Mouse (Mus musculus) kidney, postnatal 0 days (tissue): ENCODE measurements around the gene Tmem198b. TPM values are rescaled to one million over a fixed set of nuclear protein-coding genes. Genes with fewer than 3 reads are reported as not detected.

Experiments
- ATAC-seq: fragments of 200-750 bp; cut with Nextera tagmentation; replicated peaks from 2 replicates; pipeline ENCODE4 v1.8.0; 2017; ENCODE audit warnings: low read depth, moderate number of reproducible peaks, moderate TSS enrichment, moderate library complexity; ENCODE audit not compliant: low FRiP score
- DNase-seq: peaks from one replicate; pipeline ENCODE4 v3.0.0-alpha.2; 2016; ENCODE audit warnings: low spot score
- H3K27ac ChIP-seq: fragments of 300-500 bp; sonication (generic); 2 replicates; pipeline ENCODE4 v1.5.1; 2014; ENCODE audit warnings: mild to moderate bottlenecking
- H3K27me3 ChIP-seq: fragments of 300-500 bp; sonication (generic); 2 replicates; pipeline ENCODE4 v1.6.1; 2014; ENCODE audit warnings: low read length, mixed read lengths; ENCODE audit not compliant: insufficient read depth
- H3K36me3 ChIP-seq: fragments of 300-500 bp; sonication (generic); 2 replicates; pipeline ENCODE4 v1.6.1; 2014; ENCODE audit warnings: low read length, mixed read lengths; ENCODE audit not compliant: insufficient read depth
- H3K4me1 ChIP-seq: fragments of 300-500 bp; sonication (generic); replicated peaks from 2 replicates; pipeline ENCODE4 v1.6.1; 2014; ENCODE audit warnings: antibody characterized with exemption, low read length, mixed read lengths; ENCODE audit not compliant: insufficient read depth
- H3K4me2 ChIP-seq: fragments of 300-500 bp; sonication (generic); 2 replicates; pipeline ENCODE4 v1.6.1; 2014; ENCODE audit warnings: mild to moderate bottlenecking, low read length, moderate library complexity, mixed read lengths
- H3K4me3 ChIP-seq: fragments of 300-500 bp; sonication (generic); replicated peaks from 2 replicates; pipeline ENCODE4 v1.5.1; 2014; ENCODE audit warnings: low read depth, low read length
- H3K9ac ChIP-seq: fragments of 300-500 bp; sonication (generic); 2 replicates; pipeline ENCODE4 v1.6.1; 2014; ENCODE audit warnings: low read depth, low read length
- H3K9me3 ChIP-seq: fragments of 300-500 bp; sonication (generic); replicated peaks from 2 replicates; pipeline ENCODE4 v1.6.1; 2016; ENCODE audit warnings: low read length, inconsistent platforms, mixed read lengths
- CTCF ChIP-seq: IDR thresholded peaks from 2 replicates; pipeline ENCODE4 v1.5.1; 2016; ENCODE audit warnings: antibody characterized with exemption, low read depth, mild to moderate bottlenecking, moderate library complexity
- WGBS: fragments of 180-500 bp; shearing (Covaris S2); extraction: QIAGEN DNeasy Blood & Tissue Kit; methylation state at CpG from one replicate; pipeline ENCODE4 v1.1.7; 2014; 5-methylcytosine and 5-hydroxymethylcytosine counted together
- polyA plus RNA-seq: library from polyadenylated mRNA; unstranded; fragments of >200 nt; fragmentation: Nextera tagmentation; extraction: Ambion mirVana; gene quantifications from 2 replicates; pipeline ENCODE4 v1.2.1, GENCODE M21; 2015

Gene Tmem198b
- polyA plus RNA-seq, 1 experiment from 2014 or later = 11.7 TPM

DNA sequence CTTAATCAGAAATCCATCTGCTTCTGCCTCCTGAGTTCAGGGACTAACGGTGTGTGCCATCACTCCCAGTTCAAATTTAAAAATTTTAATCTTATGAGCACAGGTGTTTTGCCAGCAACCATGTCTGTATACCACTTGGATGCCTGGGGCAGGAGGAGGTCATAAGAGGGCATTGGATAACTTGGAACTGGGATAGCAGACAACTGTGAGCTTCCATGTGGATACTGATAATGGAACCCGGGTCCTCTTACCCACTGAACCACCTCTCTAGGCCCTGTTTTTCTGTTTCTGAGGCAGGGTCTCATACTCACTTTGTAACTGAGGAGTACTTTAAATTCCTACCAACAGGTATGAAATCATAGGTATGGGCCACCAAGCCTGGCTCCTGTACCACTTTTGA, 25.7 kb downstream of the Tmem198b start:
- no peak for TF ChIP-seq CTCF
- Histone ChIP-seq H3K9ac (no peak overlapping the region), H3K9me3 (no peaks in the 10 kb centered on the region), H3K27me3 (no peaks in the 10 kb centered on the region), H3K36me3 (no peaks in the 10 kb centered on the region), H3K4me1 (peaks cover 3% of the 10 kb centered on the region; the same call in 1 of the 2 replicates), H3K27ac (peak overlapping the region; percentile 91), H3K4me2 (no peak overlapping the region), H3K4me3 (no peak overlapping the region)
- ATAC-seq (no peak), DNase-seq (no peak)
- WGBS = 93% methylated on average over 2 of the region's 2 CpGs

- WGBS = 28% methylated on average over 5 of the region's 5 CpGs
These were observed 30.5 kb downstream of the Tmem198b start for GRCm38 (mm10) chr10:128773685-128774084.

GRCm38 (mm10) chr10:128772895-128773294, 31.3 kb downstream of the Tmem198b start:
- ATAC-seq = no peak
- peak; percentile 12 for DNase-seq
- WGBS = 72% methylated on average over 2 of the region's 2 CpGs
- no peaks in the 10 kb centered on the region for H3K27me3 ChIP-seq
- no peak overlapping the region for H3K27ac ChIP-seq
- no peak overlapping the region for H3K9ac ChIP-seq
- H3K4me1 ChIP-seq = no peaks in the 10 kb centered on the region
- no peaks in the 10 kb centered on the region for H3K36me3 ChIP-seq
- TF ChIP-seq CTCF = peak; percentile 61
- no peak overlapping the region for H3K4me2 ChIP-seq
- H3K4me3 ChIP-seq = no peak overlapping the region
- H3K9me3 ChIP-seq = no peaks in the 10 kb centered on the region

More at GRCm38 (mm10) chr10:128773685-128774084, 30.5 kb downstream of the Tmem198b start:
- TF ChIP-seq CTCF = peak; percentile 62
- H3K36me3 ChIP-seq = no peaks in the 10 kb centered on the region
- H3K27ac ChIP-seq = no peak overlapping the region
- ATAC-seq = no peak
- no peaks in the 10 kb centered on the region for H3K4me1 ChIP-seq
- H3K27me3 ChIP-seq = no peaks in the 10 kb centered on the region
- DNase-seq = peak; percentile 39
- H3K4me3 ChIP-seq = no peak overlapping the region
- no peak overlapping the region for H3K4me2 ChIP-seq
- H3K9ac ChIP-seq = no peak overlapping the region
- no peaks in the 10 kb centered on the region for H3K9me3 ChIP-seq

Other genes with a start within 250 kb of the Tmem198b start
- 124 and 132 TPM in 2 replicates for gene Pa2g4, start 238.4 kb downstream of the Tmem198b start, polyA plus RNA-seq
- 9.6 and 10.2 TPM in 2 replicates for gene Erbb3, start 214.7 kb downstream of the Tmem198b start, polyA plus RNA-seq
- 836 and 985 TPM in 2 replicates for gene Rps26, start 177.6 kb downstream of the Tmem198b start, polyA plus RNA-seq
- gene Ikzf4, start 158.4 kb downstream of the Tmem198b start, polyA plus RNA-seq = 1.4 and 1.8 TPM in 2 replicates
- gene Suox, start 130.3 kb downstream of the Tmem198b start, polyA plus RNA-seq = 14.2 and 15.1 TPM in 2 replicates
- 57.9 and 61.7 TPM in 2 replicates for gene Rab5b, start 108.1 kb downstream of the Tmem198b start, polyA plus RNA-seq
- gene Pmel, start 100.2 kb downstream of the Tmem198b start, polyA plus RNA-seq = 1.5 and 2.0 TPM in 2 replicates
- gene Cdk2, start 99.3 kb downstream of the Tmem198b start, polyA plus RNA-seq = 55.9 and 66.3 TPM in 2 replicates
- gene Dgka, start 59.5 kb downstream of the Tmem198b start, polyA plus RNA-seq = 5.4 and 6.4 TPM in 2 replicates
- gene Pym1, start 56.5 kb downstream of the Tmem198b start, polyA plus RNA-seq = 35.0 and 36.3 TPM in 2 replicates
- gene Mmp19, start 13.5 kb downstream of the Tmem198b start, polyA plus RNA-seq = 0.55 and 0.64 TPM in 2 replicates
- 46.2 and 48.5 TPM in 2 replicates for gene Dnajc14, start 308 bp downstream of the Tmem198b start, polyA plus RNA-seq
- gene Sarnp, start 13.0 kb upstream of the Tmem198b start, polyA plus RNA-seq = 164 and 175 TPM in 2 replicates
- gene Ormdl2, start 17.3 kb upstream of the Tmem198b start, polyA plus RNA-seq = 87.2 and 87.5 TPM in 2 replicates
- 7.7 and 8.2 TPM in 2 replicates for gene Gdf11, start 87.3 kb upstream of the Tmem198b start, polyA plus RNA-seq
- 1,350 and 1,394 TPM in 2 replicates for gene Cd63, start 96.6 kb upstream of the Tmem198b start, polyA plus RNA-seq
- gene Rdh5, start 118.5 kb upstream of the Tmem198b start, polyA plus RNA-seq = 12.9 and 15.0 TPM in 2 replicates
- gene Bloc1s1, start 119.7 kb upstream of the Tmem198b start, polyA plus RNA-seq = 272 and 276 TPM in 2 replicates
- 3.8 TPM in 2 replicates for gene Itga7, start 129.4 kb upstream of the Tmem198b start, polyA plus RNA-seq
- gene Mettl7b, start 156.6 kb upstream of the Tmem198b start, polyA plus RNA-seq = 59.9 and 69.3 TPM in 2 replicates
- gene Olfr9, start 185.1 kb upstream of the Tmem198b start, polyA plus RNA-seq = not detected in 2 replicates
- not detected in 2 replicates for gene Olfr763, start 206.4 kb upstream of the Tmem198b start, polyA plus RNA-seq
- gene Olfr764-ps1, start 235.5 kb upstream of the Tmem198b start, polyA plus RNA-seq = not detected in 2 replicates
- not detected in 2 replicates for gene Olfr765, start 245.6 kb upstream of the Tmem198b start, polyA plus RNA-seq